Mouse (Mus musculus) embryonic facial prominence, embryonic 11.5 days (tissue): ENCODE results near the gene Nav2. TPM values are rescaled to one million over a fixed set of nuclear protein-coding genes. Genes with fewer than 3 reads are reported as not detected.
A peak's percentile ranks its signal among the peaks of the same experiment; 100 is the strongest.

Source experiments
- ATAC-seq: fragments of 200-750 bp; cut with Nextera tagmentation; replicated peaks from 2 replicates; pipeline ENCODE4 v1.8.0; 2017; ENCODE audit warnings: low read depth; ENCODE audit not compliant: insufficient number of reproducible peaks, low FRiP score, low TSS enrichment
- DNase-seq: peaks from one replicate; pipeline ENCODE4 v3.0.0-alpha.2; 2015; ENCODE audit warnings: low spot score
- H3K27ac ChIP-seq: fragments of 300-500 bp; sonication (generic); replicated peaks from 2 replicates; pipeline ENCODE4 v1.5.1; 2014; ENCODE audit warnings: mild to moderate bottlenecking, low read depth, low read length, control low read depth
- H3K27me3 ChIP-seq: fragments of 300-500 bp; sonication (generic); 2 replicates; pipeline ENCODE4 v1.6.1; 2014; ENCODE audit warnings: mild to moderate bottlenecking, low read length, moderate library complexity, mixed read lengths; ENCODE audit not compliant: control insufficient read depth, insufficient read depth
- H3K36me3 ChIP-seq: fragments of 300-500 bp; sonication (generic); replicated peaks from 2 replicates; pipeline ENCODE4 v1.6.1; 2014; ENCODE audit warnings: low read depth, mild to moderate bottlenecking, low read length, moderate library complexity, mixed read lengths; ENCODE audit not compliant: control insufficient read depth, insufficient read depth
- H3K4me1 ChIP-seq: fragments of 300-500 bp; sonication (generic); 2 replicates; pipeline ENCODE4 v1.6.1; 2014; ENCODE audit warnings: low read length, mixed read lengths; ENCODE audit not compliant: control insufficient read depth, insufficient read depth
- H3K4me2 ChIP-seq: fragments of 300-500 bp; sonication (generic); 2 replicates; pipeline ENCODE4 v1.6.1; 2014; ENCODE audit warnings: low read depth, mild to moderate bottlenecking, control low read depth, low read length, moderate library complexity
- H3K4me3 ChIP-seq: fragments of 300-500 bp; sonication (generic); 2 replicates; pipeline ENCODE4 v1.5.1; 2014; ENCODE audit warnings: low read depth, low read length, control low read depth
- H3K9ac ChIP-seq: fragments of 300-500 bp; sonication (generic); replicated peaks from 2 replicates; pipeline ENCODE4 v1.6.1; 2014; ENCODE audit warnings: mild to moderate bottlenecking, control low read depth, low read length
- H3K9me3 ChIP-seq: fragments of 300-500 bp; sonication (generic); replicated peaks from 2 replicates; pipeline ENCODE4 v1.6.1; 2016; ENCODE audit warnings: mild to moderate bottlenecking, low read length, inconsistent platforms, mixed read lengths; ENCODE audit not compliant: control insufficient read depth
- WGBS: fragments of 180-500 bp; shearing (Covaris S2); extraction: QIAGEN DNeasy Blood & Tissue Kit; methylation state at CpG from one replicate; pipeline ENCODE4 v1.1.7; 2014; 5-methylcytosine and 5-hydroxymethylcytosine counted together
- polyA plus RNA-seq: library from polyadenylated mRNA; unstranded; fragments of >200 nt; fragmentation: Nextera tagmentation; extraction: Ambion mirVana; gene quantifications from 2 replicates; pipeline ENCODE4 v1.2.1, GENCODE M21; 2014

The Nav2 gene
- polyA plus RNA-seq, 1 experiment from 2014 or later, result 7.3 TPM

GRCm38 (mm10) chr7:49582551-49582950 is 674.0 kb downstream of the Nav2 start:
- Histone ChIP-seq H3K27me3 (no peaks in the 10 kb centered on the region), H3K4me3 (no peak overlapping the region), H3K9ac (no peak overlapping the region), H3K27ac (no peak overlapping the region), H3K4me2 (no peak overlapping the region), H3K4me1 (no peaks in the 10 kb centered on the region), H3K9me3 (no peaks in the 10 kb centered on the region), H3K36me3 (no peaks in the 10 kb centered on the region)
- WGBS, result 85% methylated on average over 7 of the region's 7 CpGs
- no peak for DNase-seq
- no peak for ATAC-seq

GRCm38 (mm10) chr7:49583176-49583575 is 674.7 kb downstream of the Nav2 start:
- DNase-seq (no peak), ATAC-seq (no peak)
- WGBS, result 92% methylated on average over 6 of the region's 6 CpGs
- no peaks in the 10 kb centered on the region for H3K4me1 ChIP-seq
- no peaks in the 10 kb centered on the region for H3K9me3 ChIP-seq
- H3K27me3 ChIP-seq, result no peaks in the 10 kb centered on the region
- no peak overlapping the region for H3K27ac ChIP-seq
- H3K36me3 ChIP-seq, result no peaks in the 10 kb centered on the region; the same call in 1 of the 2 replicates
- H3K4me3 ChIP-seq, result no peak overlapping the region
- H3K4me2 ChIP-seq, result no peak overlapping the region
- H3K9ac ChIP-seq, result no peak overlapping the region

- H3K9me3 ChIP-seq, result no peaks in the 10 kb centered on the region
- no peak overlapping the region for H3K9ac ChIP-seq
- WGBS, result 70% methylated on average over 5 of the region's 5 CpGs
- H3K27me3 ChIP-seq, result no peaks in the 10 kb centered on the region
- H3K36me3 ChIP-seq, result no peaks in the 10 kb centered on the region; the same call in 1 of the 2 replicates
- no peak overlapping the region for H3K27ac ChIP-seq
- H3K4me1 ChIP-seq, result no peaks in the 10 kb centered on the region
- H3K4me3 ChIP-seq, result no peak overlapping the region
- no peak overlapping the region for H3K4me2 ChIP-seq
- ATAC-seq, result no peak
- DNase-seq, result no peak
These were observed 678.1 kb downstream of the Nav2 start for GRCm38 (mm10) chr7:49586530-49587120.

- WGBS, result 93% methylated on average over 8 of the region's 8 CpGs
- DNase-seq, result no peak
- Histone ChIP-seq H3K4me3 (no peak overlapping the region), H3K4me2 (no peak overlapping the region), H3K4me1 (no peaks in the 10 kb centered on the region), H3K9ac (no peak overlapping the region), H3K9me3 (no peaks in the 10 kb centered on the region), H3K36me3 (peaks cover 2% of the 10 kb centered on the region; the same call in 1 of the 2 replicates), H3K27ac (no peak overlapping the region), H3K27me3 (no peaks in the 10 kb centered on the region)
- no peak for ATAC-seq
These were observed 681.1 kb downstream of the Nav2 start for GRCm38 (mm10) chr7:49589635-49590034.

GRCm38 (mm10) chr7:49597776-49598175 is 689.3 kb downstream of the Nav2 start:
- WGBS, result 78% methylated on average over 3 of the region's 3 CpGs
- ATAC-seq (no peak), DNase-seq (no peak)
- Histone ChIP-seq H3K4me2 (no peak overlapping the region), H3K4me3 (no peak overlapping the region), H3K9ac (no peak overlapping the region), H3K36me3 (0 out of 2 replicates have a peak, but pooled peaks cover 2% of the 10 kb centered on the region), H3K9me3 (no peaks in the 10 kb centered on the region), H3K27ac (no peak overlapping the region), H3K27me3 (no peaks in the 10 kb centered on the region), H3K4me1 (no peaks in the 10 kb centered on the region)

GRCm38 (mm10) chr7:49598225-49598624 is 689.7 kb downstream of the Nav2 start:
- ATAC-seq (no peak), DNase-seq (no peak)
- no peak overlapping the region for H3K4me2 ChIP-seq
- H3K36me3 ChIP-seq, result 0 out of 2 replicates have a peak, but pooled peaks cover 2% of the 10 kb centered on the region
- no peak overlapping the region for H3K9ac ChIP-seq
- H3K9me3 ChIP-seq, result no peaks in the 10 kb centered on the region
- no peaks in the 10 kb centered on the region for H3K27me3 ChIP-seq
- H3K27ac ChIP-seq, result no peak overlapping the region
- H3K4me3 ChIP-seq, result no peak overlapping the region
- WGBS, result 93% methylated on average over 13 of the region's 13 CpGs
- no peaks in the 10 kb centered on the region for H3K4me1 ChIP-seq

GRCm38 (mm10) chr7:49599950-49600349 is 691.4 kb downstream of the Nav2 start:
- ATAC-seq, result no peak
- DNase-seq, result no peak
- H3K27ac ChIP-seq, result no peak overlapping the region
- no peak overlapping the region for H3K9ac ChIP-seq
- H3K9me3 ChIP-seq, result no peaks in the 10 kb centered on the region
- H3K4me1 ChIP-seq, result no peaks in the 10 kb centered on the region
- H3K36me3 ChIP-seq, result no peaks in the 10 kb centered on the region
- H3K4me2 ChIP-seq, result no peak overlapping the region
- WGBS, result 75% methylated on average over 3 of the region's 3 CpGs
- no peaks in the 10 kb centered on the region for H3K27me3 ChIP-seq
- no peak overlapping the region for H3K4me3 ChIP-seq

- Histone ChIP-seq H3K9ac (no peak overlapping the region), H3K36me3 (no peaks in the 10 kb centered on the region), H3K4me3 (no peak overlapping the region), H3K9me3 (no peaks in the 10 kb centered on the region), H3K27me3 (no peaks in the 10 kb centered on the region), H3K4me1 (no peaks in the 10 kb centered on the region), H3K4me2 (no peak overlapping the region), H3K27ac (no peak overlapping the region)
- ATAC-seq (no peak), DNase-seq (peak; percentile 85)
- 50% methylated on average over 13 of the region's 13 CpGs for WGBS
These were observed 692.9 kb downstream of the Nav2 start for GRCm38 (mm10) chr7:49601191-49601975.
